Mouse (Mus musculus): ENCODE data around the gene Gas2l1. TPM values are rescaled to one million over a fixed set of nuclear protein-coding genes. Genes with fewer than 3 reads are reported as not detected.
"Not testable (repeated sequence)": the region's sequence is repeated elsewhere in the genome, so short reads cannot be mapped to it uniquely, and the experiment has no call there.

Gas2l1 gene
- total RNA-seq (2021) = 10 to 100 TPM; 20.9 to 21.6 TPM

- DNase-seq = peak; percentile 93 to 94
- intact Hi-C loops (cut with DNase I) = loop anchor here (1.0 kb wide), 1 partner anchor 50 kb away; no protein-coding TSS in a partner anchor
Measured at GRCm38 (mm10) chr11:5065056-5065821, at the start of gene Gas2l1. TSS of gene Gas2l1 (minus strand) at chr11:5065327.

DNA sequence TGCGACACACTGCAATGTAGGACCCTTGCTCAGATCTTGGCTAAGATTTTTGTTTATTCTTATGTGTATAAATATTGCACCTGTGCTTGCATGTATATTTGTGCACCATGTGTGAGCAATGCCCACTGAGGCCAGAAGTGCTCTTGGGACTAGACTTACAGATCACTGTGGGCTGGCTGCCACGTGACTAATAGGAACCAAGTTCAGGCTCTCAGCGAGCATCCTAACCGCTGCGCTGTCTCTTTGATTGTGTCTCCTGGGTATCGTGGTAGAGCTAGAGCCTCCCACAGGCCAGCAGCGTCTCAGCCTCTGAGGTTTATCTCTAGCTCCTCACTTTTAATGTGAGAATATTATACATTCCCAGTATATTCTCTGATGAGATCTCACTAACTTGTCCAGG, 48.5 kb upstream of the Gas2l1 start:
- DNase-seq = no peak
- intact Hi-C loops (cut with DNase I) = no loop called here

GRCm38 (mm10) chr11:5109441-5109840, 44.3 kb upstream of the Gas2l1 start:
- intact Hi-C loops (cut with DNase I) = no loop called here
- DNase-seq = no peak

DNA sequence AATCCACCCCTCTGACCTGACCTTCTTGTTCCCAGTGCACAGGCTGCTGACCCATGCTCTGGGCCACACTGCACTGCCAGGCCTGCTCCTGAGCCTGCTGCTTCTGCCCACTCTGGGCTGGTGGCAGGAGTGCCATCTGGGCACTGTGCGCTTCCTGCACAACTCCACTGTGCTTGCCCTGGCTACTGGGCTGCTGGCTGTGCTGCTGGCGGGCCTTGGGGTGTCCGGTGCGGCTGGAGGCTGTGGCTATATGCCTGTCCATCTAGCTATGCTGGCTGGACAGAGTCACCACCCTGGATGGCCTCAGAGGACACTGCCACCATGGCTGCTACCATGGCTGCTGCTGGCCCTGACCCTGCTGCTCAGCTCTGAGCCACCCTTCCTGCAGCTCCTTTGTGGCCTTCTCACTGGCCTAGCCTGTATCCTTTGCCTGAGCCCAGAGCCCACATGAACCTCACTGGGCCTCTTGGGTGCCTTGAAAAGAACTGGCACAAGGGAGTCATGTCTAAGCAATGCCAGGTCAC, 38.9 kb upstream of the Gas2l1 start:
- intact Hi-C loops (cut with DNase I) = no loop called here
- no peak for DNase-seq

DNA sequence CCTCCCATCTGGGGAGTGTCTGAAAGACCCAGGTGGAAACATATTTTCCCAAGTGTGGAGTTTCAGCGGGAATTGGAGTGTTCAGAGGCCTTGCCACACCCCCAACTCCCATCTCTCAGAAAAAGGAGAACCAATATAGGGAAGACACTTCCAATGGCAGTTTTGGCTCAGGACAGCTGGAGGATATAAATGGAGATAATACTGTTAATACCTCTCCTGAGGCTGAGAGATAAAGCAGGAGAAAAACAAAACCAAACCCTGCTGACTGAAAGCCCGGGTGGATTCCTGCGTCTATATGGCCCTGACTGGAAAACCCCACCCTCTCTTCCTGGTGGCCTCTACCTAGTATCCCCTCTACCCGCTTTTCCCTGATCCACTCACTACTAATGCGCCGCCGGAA, 37.3 kb upstream of the Gas2l1 start:
- DNase-seq = no peak
- intact Hi-C loops (cut with DNase I) = no loop called here

- no peak for DNase-seq
- intact Hi-C loops (cut with DNase I) = no loop called here
Measured at GRCm38 (mm10) chr11:5101641-5102040, 36.5 kb upstream of the Gas2l1 start.

DNA sequence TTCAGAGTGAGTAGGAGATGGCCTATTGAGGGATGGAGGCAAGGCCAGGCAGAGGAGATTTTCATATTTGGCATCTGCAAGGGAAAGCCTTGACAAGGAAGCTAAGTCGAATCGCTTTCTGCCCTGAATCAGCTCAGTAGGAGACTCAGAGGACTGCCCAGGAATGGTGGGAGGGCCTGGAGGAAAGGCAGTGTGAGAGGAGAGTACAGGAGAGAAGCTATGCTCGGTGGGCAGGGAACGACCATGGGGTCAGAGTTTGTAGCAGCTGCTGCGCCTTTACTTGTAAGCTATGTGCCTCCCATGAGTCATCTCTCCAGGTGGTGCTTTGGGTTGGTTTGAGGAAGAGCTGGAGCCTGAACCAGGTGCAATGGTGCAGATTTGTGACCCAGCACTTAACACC, 35.7 kb upstream of the Gas2l1 start:
- intact Hi-C loops (cut with DNase I) = no loop called here
- no peak for DNase-seq

DNA sequence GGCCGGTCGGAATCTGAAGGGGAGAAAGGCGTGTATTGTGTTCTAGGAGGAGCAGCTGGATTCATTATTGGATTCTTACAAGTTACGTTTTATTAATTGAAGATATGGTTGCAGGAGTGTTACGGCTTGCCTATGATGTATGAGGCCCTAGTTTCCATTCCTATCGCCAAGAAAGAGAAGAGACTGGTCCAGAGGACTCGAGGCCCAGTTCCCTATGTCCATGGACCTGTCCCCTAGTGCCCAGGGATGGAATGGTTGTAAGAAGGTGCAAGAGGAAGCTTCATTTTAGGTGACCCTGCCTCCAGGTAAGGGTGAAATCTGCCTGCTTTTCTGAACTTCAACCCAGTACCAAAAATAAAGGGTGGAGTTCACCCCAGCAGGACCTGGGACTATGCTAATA, 35.2 kb upstream of the Gas2l1 start:
- intact Hi-C loops (cut with DNase I) = no loop called here
- DNase-seq = no peak

DNA sequence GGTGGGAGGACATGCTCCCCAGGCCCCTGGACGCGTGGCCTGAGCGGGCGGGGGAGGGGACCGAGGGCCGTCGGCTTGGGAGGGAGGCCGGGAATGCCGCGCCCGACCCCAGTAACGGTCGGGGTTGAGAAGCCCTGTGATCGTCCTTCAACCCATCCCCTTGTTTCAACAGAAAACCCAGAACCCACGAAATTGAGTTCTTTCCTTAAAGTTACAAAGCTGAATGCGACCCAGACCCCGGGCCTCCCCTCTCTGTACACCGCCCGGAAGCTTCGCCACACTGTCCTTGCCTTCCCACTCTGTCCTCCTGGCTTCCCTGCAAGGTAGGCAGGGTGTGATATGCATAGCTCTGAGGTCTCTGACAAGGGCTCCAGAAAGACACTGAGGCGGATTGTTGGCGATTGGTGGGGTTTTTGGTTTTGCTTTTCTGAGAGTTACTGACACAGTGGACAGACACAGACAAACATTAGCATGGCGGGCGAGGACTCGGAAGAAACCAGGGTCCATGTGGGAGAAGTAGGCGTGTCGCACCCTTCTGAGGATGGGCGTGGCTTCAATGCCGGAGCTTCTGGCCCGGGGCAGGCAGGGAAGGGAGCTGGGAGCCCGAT, 34.6 kb upstream of the Gas2l1 start:
- peak; percentile 90 to 91 for DNase-seq
- intact Hi-C loops (cut with DNase I) = no loop called here

- intact Hi-C loops (cut with DNase I) = no loop called here
Measured at GRCm38 (mm10) chr11:5098736-5099542, 33.8 kb upstream of the Gas2l1 start, which contains the start of the genes Rhbdd3 and Ewsr1. TSS of gene Rhbdd3 (plus strand) at chr11:5098926. TSS of gene Ewsr1 (minus strand) at chr11:5099266.

GRCm38 (mm10) chr11:5098035-5098735, 33.1 kb upstream of the Gas2l1 start:
- DNase-seq = peak; percentile 59 to 60
- intact Hi-C loops (cut with DNase I) = no loop called here

More at GRCm38 (mm10) chr11:5098736-5099542, 33.8 kb upstream of the Gas2l1 start, which contains the start of the genes Rhbdd3 and Ewsr1:
- peak; percentile 99 for DNase-seq

DNA sequence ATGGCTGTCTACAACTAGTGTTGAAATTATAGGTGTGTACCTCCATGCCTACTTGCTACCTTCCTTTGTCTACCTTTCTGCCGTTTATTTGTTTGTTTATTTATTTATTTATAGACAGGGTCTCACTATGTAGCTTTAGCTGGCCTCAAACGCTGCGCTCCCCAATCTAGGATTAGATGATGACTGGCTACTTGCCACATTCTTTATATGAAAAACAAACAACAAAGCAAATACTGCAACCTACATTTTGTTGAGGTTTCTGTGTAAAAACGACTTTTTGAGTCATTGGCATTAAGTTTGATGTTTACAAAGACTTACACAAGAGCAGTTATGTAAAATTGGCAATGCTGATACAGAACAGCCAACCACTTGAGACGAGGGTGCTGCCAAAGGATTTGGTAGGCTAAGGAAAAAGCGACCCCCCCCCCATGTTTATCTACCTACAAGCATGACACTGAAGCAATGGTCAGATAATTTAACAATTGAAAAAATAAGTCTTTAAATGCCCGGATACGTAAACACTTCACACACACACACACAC, 31.4 kb upstream of the Gas2l1 start:
- no peak for DNase-seq
- intact Hi-C loops (cut with DNase I) = no loop called here

DNA sequence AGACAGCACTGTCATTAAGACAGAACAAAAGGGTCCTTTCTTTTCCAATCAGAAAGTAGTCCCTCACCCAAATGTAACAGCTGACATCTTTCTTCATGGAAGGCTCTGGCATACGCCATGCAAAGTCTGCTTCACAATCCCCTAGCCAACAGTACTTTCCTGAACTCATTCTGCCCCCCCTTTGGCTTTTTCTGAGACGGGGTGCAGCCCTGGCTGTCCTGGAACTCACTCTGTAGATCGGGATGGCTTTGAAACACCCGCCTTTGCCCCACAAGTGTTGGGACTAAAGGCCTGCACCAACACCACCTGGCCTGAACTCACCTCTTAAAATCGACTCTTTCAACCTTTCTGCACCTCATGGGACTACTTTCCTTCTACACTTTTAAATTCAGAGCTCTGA, 30.8 kb upstream of the Gas2l1 start:
- peak in 1 of 2 experiments; percentile 28 for DNase-seq
- intact Hi-C loops (cut with DNase I) = no loop called here

DNA sequence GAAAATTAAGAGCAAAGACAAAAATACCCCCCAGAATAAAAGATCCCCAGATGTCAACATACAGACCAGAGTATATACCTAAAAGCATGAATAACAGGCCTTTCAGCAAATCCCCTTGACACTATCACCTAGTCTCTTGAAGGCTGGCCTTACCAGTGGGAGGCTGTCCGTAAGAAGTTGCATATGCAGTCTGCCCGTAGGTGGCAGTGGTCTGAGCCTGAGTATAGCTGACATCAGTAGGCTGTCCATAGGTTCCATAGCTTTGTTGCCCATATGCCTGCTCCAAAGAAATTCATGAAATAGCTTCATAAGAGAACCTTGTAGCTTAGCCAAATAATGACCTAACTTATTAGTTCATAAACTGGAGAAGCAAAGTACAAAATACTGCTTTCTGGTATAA, 26.6 kb upstream of the Gas2l1 start:
- no peak for DNase-seq
- intact Hi-C loops (cut with DNase I) = no loop called here

DNA sequence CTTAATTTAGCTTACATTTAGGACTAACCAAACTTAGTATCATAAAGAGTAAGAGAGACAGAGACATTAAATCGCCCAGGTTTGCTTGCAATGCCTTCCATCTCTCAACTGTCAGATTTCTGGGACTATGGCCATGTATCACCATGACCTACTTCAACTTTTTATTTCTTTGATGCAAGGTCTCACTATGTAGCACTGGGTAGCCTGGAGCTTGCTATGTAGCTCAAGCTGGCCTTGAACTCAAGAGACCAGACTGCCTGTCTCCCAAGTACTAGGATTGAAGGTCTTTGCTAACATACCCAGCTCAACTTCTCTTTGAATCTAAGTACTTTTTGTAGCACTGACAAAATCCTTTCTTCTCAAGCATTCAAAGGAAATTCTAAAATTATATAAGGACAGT, 24.0 kb upstream of the Gas2l1 start:
- no peak for DNase-seq
- intact Hi-C loops (cut with DNase I) = no loop called here

DNA sequence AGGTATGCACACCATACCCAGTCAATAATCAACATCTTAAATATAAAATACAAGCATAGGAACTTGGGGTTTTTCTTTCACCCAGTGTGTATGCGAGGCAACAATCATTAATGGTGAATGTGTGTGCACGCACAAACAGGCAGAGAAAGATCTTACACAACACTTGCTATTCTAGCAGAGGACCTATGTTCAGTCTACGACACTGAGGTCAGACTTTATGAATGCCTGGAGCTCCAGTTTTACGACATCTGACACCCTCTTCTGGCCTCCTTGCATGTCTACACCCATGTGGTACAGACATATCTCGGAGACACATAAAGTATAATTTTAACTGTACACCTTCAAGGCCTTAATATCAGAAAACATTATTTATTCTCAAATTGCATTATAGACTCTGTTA, 11.7 kb upstream of the Gas2l1 start:
- intact Hi-C loops (cut with DNase I) = not testable (repeated sequence)

DNA sequence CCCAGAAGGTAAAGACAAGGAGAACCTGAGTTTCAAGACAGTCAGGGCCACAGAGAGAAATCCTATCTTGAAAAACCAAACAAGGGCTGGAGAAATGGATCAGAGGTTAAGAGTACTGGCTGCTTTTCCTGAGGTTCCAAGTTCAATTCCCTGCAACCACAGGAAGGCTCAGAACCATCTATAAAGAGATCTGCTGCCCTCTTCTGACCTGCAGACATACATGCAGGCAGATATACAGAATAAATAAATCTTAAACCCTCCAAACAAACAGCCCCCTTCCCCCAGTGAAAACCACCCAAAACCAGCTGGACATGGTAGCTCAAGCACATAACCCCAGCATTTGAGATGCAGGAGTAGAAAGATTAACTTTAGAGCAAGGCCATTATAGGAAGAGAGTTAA, 10.6 kb upstream of the Gas2l1 start:
- intact Hi-C loops (cut with DNase I) = no loop called here
- no peak for DNase-seq

More for the DNA sequence above, 11.7 kb upstream of the Gas2l1 start:
- DNase-seq = not testable (repeated sequence)

DNA sequence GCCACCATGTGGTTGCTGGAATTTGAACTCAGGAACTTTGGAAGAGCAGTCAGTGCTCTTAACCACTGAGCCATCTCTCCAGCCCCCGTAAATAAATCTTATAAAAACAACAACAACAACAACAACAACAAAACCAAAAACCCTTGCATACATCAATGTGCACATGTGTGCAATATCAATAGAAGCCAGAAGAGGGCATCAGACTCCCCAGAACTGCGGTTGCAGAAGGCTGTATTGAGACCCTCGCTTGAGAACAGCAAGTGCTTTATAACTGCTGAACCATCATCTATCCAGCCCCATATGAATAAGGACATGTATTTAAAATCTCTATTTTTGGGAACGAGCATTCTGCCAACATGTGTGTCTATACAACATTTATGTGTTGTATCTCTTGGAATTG, 9.8 kb upstream of the Gas2l1 start:
- intact Hi-C loops (cut with DNase I) = no loop called here

GRCm38 (mm10) chr11:5068126-5068971, 3.2 kb upstream of the Gas2l1 start:
- no peak for DNase-seq
- intact Hi-C loops (cut with DNase I) = no loop called here

More for the DNA sequence above, 9.8 kb upstream of the Gas2l1 start:
- DNase-seq = peak in 1 of 2 experiments; percentile 46

All from heart, postnatal 10 days (tissue).